Mouse (Mus musculus) lung, postnatal 10 days (tissue): ENCODE measurements at regions not wholly inside any gene's neighbourhood (a gene's known extent, or its start where the extent isn't known, plus 50 kb on each side); places are given as distances from the start of the nearest gene placed in this dataset.

Experiments
- DNase-seq: peaks from one replicate; pipeline ENCODE4 v3.0.0; 2021

- DNase-seq = no peak
Observed at GRCm38 (mm10) chr3:41857446-41857845, 115.0 kb downstream of the D3Ertd751e start.

- DNase-seq = no peak
Observed at GRCm38 (mm10) chr3:41862674-41863073, 120.3 kb downstream of the D3Ertd751e start.

GRCm38 (mm10) chr3:41908952-41909351 is 166.5 kb downstream of the D3Ertd751e start:
- no peak for DNase-seq

GRCm38 (mm10) chr3:41913190-41913589 is 170.8 kb downstream of the D3Ertd751e start:
- DNase-seq = no peak

- no peak for DNase-seq
Observed at GRCm38 (mm10) chr3:41939843-41940242, 197.4 kb downstream of the D3Ertd751e start.

- no peak for DNase-seq
Observed at GRCm38 (mm10) chr3:41942964-41943363, 200.6 kb downstream of the D3Ertd751e start.

- DNase-seq = no peak
Observed at GRCm38 (mm10) chr3:41949404-41949803, 207.0 kb downstream of the D3Ertd751e start.

GRCm38 (mm10) chr3:41957385-41957784 is 215.0 kb downstream of the D3Ertd751e start:
- DNase-seq = peak; percentile 4

GRCm38 (mm10) chr3:41960209-41960608 is 217.8 kb downstream of the D3Ertd751e start:
- no peak for DNase-seq

- DNase-seq = no peak
Observed at GRCm38 (mm10) chr3:41962923-41963322, 220.5 kb downstream of the D3Ertd751e start.

- DNase-seq = no peak
Observed at GRCm38 (mm10) chr3:42006672-42007265, 264.4 kb downstream of the D3Ertd751e start.

GRCm38 (mm10) chr3:42023187-42023586 is 280.8 kb downstream of the D3Ertd751e start:
- DNase-seq = no peak

GRCm38 (mm10) chr3:42039632-42040031 is 297.2 kb downstream of the D3Ertd751e start:
- DNase-seq = no peak

- no peak for DNase-seq
Observed at GRCm38 (mm10) chr3:42040270-42040812, 297.9 kb downstream of the D3Ertd751e start.

- DNase-seq = no peak
Observed at GRCm38 (mm10) chr3:42040959-42041358, 298.5 kb downstream of the D3Ertd751e start.

GRCm38 (mm10) chr3:42057286-42057868 is 315.0 kb downstream of the D3Ertd751e start:
- DNase-seq = no peak

- DNase-seq = no peak
Observed at GRCm38 (mm10) chr3:42065093-42065935, 322.9 kb downstream of the D3Ertd751e start.

- DNase-seq = no peak
Observed at GRCm38 (mm10) chr3:42065962-42066361, 323.6 kb downstream of the D3Ertd751e start.

- DNase-seq = no peak
Observed at GRCm38 (mm10) chr3:42067036-42067435, 324.6 kb downstream of the D3Ertd751e start.

GRCm38 (mm10) chr3:42074532-42075287 is 332.3 kb downstream of the D3Ertd751e start:
- peak; percentile 15 for DNase-seq

GRCm38 (mm10) chr3:42110976-42111847 is 368.8 kb downstream of the D3Ertd751e start:
- DNase-seq = peak; percentile 34
